Mouse (Mus musculus) spleen, adult 2 months (tissue): Measurements from ENCODE around the gene Zfp579.

Source experiments
- CTCF ChIP-seq: fragments of 200-500 bp; IDR thresholded peaks from 2 replicates; pipeline ENCODE4 v1.5.1; 2011; ENCODE audit warnings: mild to moderate bottlenecking, inconsistent platforms; ENCODE audit not compliant: insufficient read depth, insufficient read length, insufficient replicate concordance; ENCODE audit errors: extremely low read depth
- POLR2A ChIP-seq: fragments of 200-500 bp; IDR thresholded peaks from 2 replicates; pipeline ENCODE4 v1.6.1; 2011; ENCODE audit warnings: low read depth, low read length, inconsistent platforms

- TF ChIP-seq POLR2A = no peak
- no peak for TF ChIP-seq CTCF
These were observed 19.1 kb downstream of the Zfp579 start for GRCm38 (mm10) chr7:4976832-4977231.
